ENCODE assay signal across 10 mouse cellular contexts in the genomic region with DNA sequence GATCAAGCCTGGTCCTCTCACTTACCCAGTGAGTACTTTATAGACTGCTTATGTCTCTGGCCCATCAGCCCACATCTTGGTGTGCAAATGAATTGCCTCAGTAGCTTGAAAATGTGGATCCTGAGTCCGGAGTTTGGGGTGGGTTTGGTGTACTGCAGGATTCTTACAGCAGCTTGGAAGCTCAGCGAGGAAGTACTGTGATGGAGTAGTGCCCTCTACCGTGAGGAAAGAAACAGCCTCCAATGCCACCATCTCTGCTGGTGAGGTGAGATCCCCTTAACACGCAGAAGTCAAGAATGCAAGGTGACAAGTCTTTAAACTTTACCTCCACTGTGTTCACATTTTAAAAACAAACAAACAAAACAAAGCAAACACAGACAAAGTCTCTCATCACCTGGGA.
A peak's percentile ranks its signal among the peaks of the same experiment; 100 is the strongest.
DNase-seq lines count a peak whose midpoint lies in the region; ATAC-seq and TF ChIP-seq lines count a peak whose summit lies in the region.
"Had no signal": no experiment of that assay in that cellular context is flagged by ENCODE, and none has a peak within 500 bp of the region (broad histone marks: within the 10 kb centered on the region; RNA-seq: fewer than 3 reads in every experiment).

No protein-coding gene starts in this region.

- peak; percentile 53 for DNase-seq in kidney, adult 9 months
- DNase-seq in brain, embryonic 14.5 days (ENCODE audit: low read depth) = peak; percentile 45
- peak; percentile 37 for DNase-seq in lung, postnatal 25 days (ENCODE audit: low spot score)
- DNase-seq in MN1 (ENCODE audit: low spot score) = no peak

- no peaks in the 10 kb centered on the region for H3K27me3 ChIP-seq in kidney, embryonic 16.5 days (ENCODE audit: insufficient read depth, low read length)
- H3K27me3 ChIP-seq in midbrain, embryonic 15.5 days (replicated peaks) = no peaks in the 10 kb centered on the region
- H3K27me3 ChIP-seq in forebrain, embryonic 12.5 days = peaks cover 7% of the 10 kb centered on the region

- H3K9me3 ChIP-seq in kidney, embryonic 16.5 days (ENCODE audit: low read length) = no peaks in the 10 kb centered on the region
- no peaks in the 10 kb centered on the region for H3K9me3 ChIP-seq in midbrain, embryonic 15.5 days
- H3K9me3 ChIP-seq in forebrain, embryonic 12.5 days = no peaks in the 10 kb centered on the region
- H3K9me3 ChIP-seq: midbrain, embryonic 12.5 days had no signal

- H3K27ac ChIP-seq in kidney, embryonic 16.5 days (ENCODE audit: low read length) = no peak overlapping the region
- no peak overlapping the region for H3K27ac ChIP-seq in midbrain, embryonic 15.5 days
- H3K27ac ChIP-seq in forebrain, embryonic 12.5 days = no peak overlapping the region
- H3K27ac ChIP-seq: midbrain, embryonic 12.5 days had no signal

- H3K4me1 ChIP-seq in kidney, embryonic 16.5 days (ENCODE audit: insufficient read depth, low read length) = peaks cover 30% of the 10 kb centered on the region
- peaks cover 10% of the 10 kb centered on the region; the same call in 1 of the 2 replicates for H3K4me1 ChIP-seq in midbrain, embryonic 15.5 days
- H3K4me1 ChIP-seq in forebrain, embryonic 12.5 days = peaks cover 18% of the 10 kb centered on the region

- TF ChIP-seq POLR2A in brain, embryonic 14.5 days (IDR thresholded peaks at IDR 0.05; ENCODE audit: borderline replicate concordance, extremely low read depth, insufficient read depth, insufficient read length, poor library complexity, severe bottlenecking) = no peak

- no peak overlapping the region for H3K9ac ChIP-seq in kidney, embryonic 16.5 days (replicated peaks; ENCODE audit: low read length)
- no peak overlapping the region for H3K9ac ChIP-seq in midbrain, embryonic 15.5 days
- H3K9ac ChIP-seq in forebrain, embryonic 12.5 days = no peak overlapping the region
- H3K9ac ChIP-seq: midbrain, embryonic 12.5 days had no signal

- no peaks in the 10 kb centered on the region for H3K36me3 ChIP-seq in kidney, embryonic 16.5 days (ENCODE audit: insufficient read depth, low read length)
- no peaks in the 10 kb centered on the region for H3K36me3 ChIP-seq in midbrain, embryonic 15.5 days (replicated peaks)
- no peaks in the 10 kb centered on the region for H3K36me3 ChIP-seq in forebrain, embryonic 12.5 days (replicated peaks)
- H3K36me3 ChIP-seq: midbrain, embryonic 12.5 days had no signal

- H3K4me3 ChIP-seq in kidney, embryonic 16.5 days (ENCODE audit: low read length) = no peak overlapping the region
- H3K4me3 ChIP-seq in midbrain, embryonic 15.5 days = no peak overlapping the region
- no peak overlapping the region for H3K4me3 ChIP-seq in forebrain, embryonic 12.5 days (replicated peaks)
- H3K4me3 ChIP-seq: midbrain, embryonic 12.5 days had no signal

- ATAC-seq in kidney, embryonic 16.5 days (ENCODE audit: low FRiP score, low TSS enrichment) = no peak
- ATAC-seq in hematopoietic stem cell, adult 5-6 weeks (replicated peaks in 1 of 2; ENCODE audit: insufficient read depth in 1 of 2, low FRiP score in 2 of 2, low TSS enrichment in 1 of 2, low read depth in 1 of 2, poor library complexity in 2 of 2, severe bottlenecking in 2 of 2) = 0 out of 4 replicates have a peak, but pooled peaks have one; percentile 50 to 54
- no peak for ATAC-seq in midbrain, embryonic 15.5 days (replicated peaks)
- no peak for ATAC-seq in forebrain, embryonic 12.5 days (ENCODE audit: low FRiP score)
- ATAC-seq: intestine, embryonic 16.5 days had no signal

- WGBS in kidney, embryonic 16.5 days = 38% methylated on average over 4 of the region's 4 CpGs
- WGBS in midbrain, embryonic 15.5 days = 66% methylated on average over 4 of the region's 4 CpGs
- WGBS in forebrain, embryonic 12.5 days = 66% methylated on average over 4 of the region's 4 CpGs

- no peak overlapping the region for H3K4me2 ChIP-seq in kidney, embryonic 16.5 days (replicated peaks; ENCODE audit: low read depth, low read length)
- no peak overlapping the region for H3K4me2 ChIP-seq in midbrain, embryonic 15.5 days
- no peak overlapping the region for H3K4me2 ChIP-seq in forebrain, embryonic 12.5 days
- H3K4me2 ChIP-seq: midbrain, embryonic 12.5 days had no signal

- TF ChIP-seq CTCF in brain, embryonic 14.5 days (IDR thresholded peaks at IDR 0.05; ENCODE audit: borderline replicate concordance, extremely low read depth, insufficient read depth, insufficient read length) = peak; percentile 47; the same call in 1 of the 2 replicates

Comparison
In these comparisons a context has a peak if more than half of its experiments do, and no peak if none do; other contexts are left out.
1. ATAC-seq: peak in hematopoietic stem cell, adult 5-6 weeks (2 of 2); none in kidney, embryonic 16.5 days (single experiment), midbrain, embryonic 15.5 days (single experiment) and forebrain, embryonic 12.5 days (single experiment).